Mouse (Mus musculus) liver, postnatal 0 days (tissue): ENCODE measurements around the gene Cldn3.

Experiments used
- CTCF ChIP-seq: sonication (generic); IDR thresholded peaks from 2 replicates; pipeline ENCODE4 v1.5.1; 2016; ENCODE audit warnings: antibody characterized with exemption, low read depth
- EP300 ChIP-seq: IDR thresholded peaks from 2 replicates; pipeline ENCODE4 v1.6.1; 2016; ENCODE audit warnings: antibody characterized with exemption, low read depth, mild to moderate bottlenecking

DNA sequence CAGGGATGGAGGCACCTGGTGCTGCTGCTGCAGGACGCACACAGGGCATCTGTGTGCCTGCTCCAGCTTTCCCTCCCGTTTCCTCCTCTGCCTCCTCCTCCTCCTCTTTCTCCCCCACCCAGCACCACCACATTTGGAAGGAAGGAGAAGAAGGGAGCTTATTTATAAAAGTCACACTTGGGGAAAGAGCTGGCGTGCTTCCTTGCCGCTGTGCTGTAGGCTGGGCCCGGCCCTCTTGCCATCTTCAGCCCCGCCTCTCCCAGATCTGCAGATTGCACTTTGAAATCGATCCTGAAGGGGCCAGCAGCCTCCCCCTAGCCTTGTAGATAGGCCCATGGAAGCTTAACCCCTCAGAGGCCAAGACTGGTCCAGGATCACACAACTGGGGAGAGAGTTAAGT is 39.9 kb downstream of the Cldn3 start:
- TF ChIP-seq CTCF: no peak
- no peak for TF ChIP-seq EP300
